Mouse (Mus musculus) heart, postnatal 14 days (tissue): ENCODE measurements around the gene Gpc6. TPM values are rescaled to one million over a fixed set of nuclear protein-coding genes. Genes with fewer than 3 reads are reported as not detected.

Experiments used
- DNase-seq, 2 experiments: peaks; one replicate each; pipeline ENCODE4 v3.0.0; 2021 to 2022
- intact Hi-C: fragments of 180-260 bp; cut with DNase I; formaldehyde crosslinking; loops from one replicate; pipeline ENCODE4 v1.15.1; 2025
- total RNA-seq, 2 experiments: library from RNA; stranded (reverse); gene quantifications; 2 replicates each; pipeline ENCODE4 v1.2.3; 2021

The Gpc6 gene
- total RNA-seq, 2 experiments from 2014 or later: 21.1 to 22.5 TPM

DNA sequence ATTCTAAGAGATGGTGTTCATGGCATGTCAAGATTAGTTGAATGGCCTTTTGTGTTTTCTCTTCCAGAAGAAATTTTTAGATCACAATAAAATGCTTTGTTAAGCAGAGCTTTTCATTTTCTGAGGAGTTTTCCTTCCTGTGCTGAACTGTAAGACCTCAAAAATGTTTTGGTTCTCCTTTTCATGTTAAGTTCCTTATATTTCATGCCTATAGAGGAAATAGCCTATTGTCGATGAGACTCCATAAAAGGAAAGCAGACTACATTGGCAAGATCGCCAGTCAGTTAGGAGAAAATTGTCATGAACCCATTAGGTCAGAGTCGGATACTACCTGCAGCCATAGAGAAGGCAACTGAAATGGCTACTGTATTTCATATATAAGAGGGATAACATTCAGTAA lies 278.8 kb downstream of the Gpc6 start:
- intact Hi-C loops: no loop called here
- no peak for DNase-seq

DNA sequence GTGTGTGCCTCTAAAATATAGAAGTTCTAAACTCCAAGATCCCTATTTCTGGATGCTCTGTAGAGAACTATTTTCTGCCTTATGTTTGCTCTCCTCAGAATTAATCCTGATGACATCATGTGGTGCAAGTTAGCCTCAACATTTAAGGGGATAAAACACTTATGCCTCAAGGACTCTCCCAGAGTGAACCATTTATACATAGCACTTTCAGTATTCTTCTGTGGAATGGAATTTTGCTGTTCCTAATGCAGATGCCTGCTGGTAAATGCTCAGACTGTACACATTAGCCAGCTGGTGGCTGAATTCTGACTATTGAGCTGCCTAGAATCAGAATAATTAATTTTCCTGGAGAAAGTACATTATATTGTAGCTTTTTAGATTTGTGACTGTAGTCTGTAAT lies 289.3 kb downstream of the Gpc6 start:
- intact Hi-C loops: no loop called here
- DNase-seq: no peak

DNA sequence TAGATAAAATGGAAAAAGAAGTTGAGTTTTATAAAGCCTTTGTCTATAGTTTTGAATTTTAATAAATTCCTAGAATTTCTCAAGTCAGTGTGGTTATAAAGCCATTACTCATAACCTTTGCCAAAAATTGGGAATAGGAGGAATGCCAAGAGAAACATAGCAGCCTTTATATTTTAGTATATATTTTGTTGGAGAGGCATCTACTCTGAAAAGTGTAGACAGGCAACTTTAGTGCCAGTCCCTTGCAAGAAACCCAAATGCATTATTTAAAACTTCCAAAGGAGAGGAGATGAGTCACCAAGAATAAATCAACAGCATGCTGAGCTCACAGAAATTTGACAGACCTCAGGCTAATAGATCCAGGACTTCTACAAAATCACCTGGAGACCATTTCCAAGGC lies 301.8 kb downstream of the Gpc6 start:
- DNase-seq: no peak
- intact Hi-C loops: no loop called here

DNA sequence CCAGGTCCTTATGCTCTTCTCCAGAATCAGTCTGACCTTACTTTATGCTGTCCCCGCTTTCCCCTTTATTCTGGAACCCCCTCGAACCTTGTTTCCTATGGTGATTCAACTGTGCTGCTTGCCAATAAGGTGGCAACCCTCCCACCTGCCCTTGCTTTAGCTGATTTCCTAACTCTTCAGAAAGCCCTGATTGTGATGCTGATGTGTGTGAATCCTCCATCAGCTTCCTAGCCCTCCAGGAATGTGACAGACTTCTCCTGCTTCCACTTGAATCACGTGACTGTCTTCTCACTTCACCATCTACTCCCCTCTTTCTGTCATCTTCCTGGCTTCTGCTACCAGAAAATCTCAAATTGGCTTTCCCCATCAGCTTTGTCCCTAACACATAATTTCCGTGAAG lies 305.4 kb downstream of the Gpc6 start:
- no peak for DNase-seq
- intact Hi-C loops: no loop called here

DNA sequence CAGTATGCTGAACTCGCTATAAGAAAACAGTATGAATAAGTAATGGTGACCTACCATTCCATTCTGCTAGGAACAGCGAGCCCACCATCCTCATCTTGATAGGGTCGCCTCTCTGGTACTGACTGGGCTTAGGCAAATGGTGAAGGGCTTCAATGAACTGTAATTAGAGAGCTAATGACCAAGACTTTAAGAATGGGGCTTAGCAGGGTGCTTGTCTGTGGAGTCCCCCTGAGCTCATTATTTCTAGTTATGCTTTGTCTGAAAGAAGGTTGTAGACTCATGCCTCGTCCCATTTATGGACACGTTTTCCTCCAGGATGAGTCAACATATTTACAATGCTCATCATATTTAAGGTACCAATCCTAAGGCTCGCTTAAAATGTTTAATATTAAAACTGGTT lies 313.1 kb downstream of the Gpc6 start:
- DNase-seq: no peak
- intact Hi-C loops: no loop called here

DNA sequence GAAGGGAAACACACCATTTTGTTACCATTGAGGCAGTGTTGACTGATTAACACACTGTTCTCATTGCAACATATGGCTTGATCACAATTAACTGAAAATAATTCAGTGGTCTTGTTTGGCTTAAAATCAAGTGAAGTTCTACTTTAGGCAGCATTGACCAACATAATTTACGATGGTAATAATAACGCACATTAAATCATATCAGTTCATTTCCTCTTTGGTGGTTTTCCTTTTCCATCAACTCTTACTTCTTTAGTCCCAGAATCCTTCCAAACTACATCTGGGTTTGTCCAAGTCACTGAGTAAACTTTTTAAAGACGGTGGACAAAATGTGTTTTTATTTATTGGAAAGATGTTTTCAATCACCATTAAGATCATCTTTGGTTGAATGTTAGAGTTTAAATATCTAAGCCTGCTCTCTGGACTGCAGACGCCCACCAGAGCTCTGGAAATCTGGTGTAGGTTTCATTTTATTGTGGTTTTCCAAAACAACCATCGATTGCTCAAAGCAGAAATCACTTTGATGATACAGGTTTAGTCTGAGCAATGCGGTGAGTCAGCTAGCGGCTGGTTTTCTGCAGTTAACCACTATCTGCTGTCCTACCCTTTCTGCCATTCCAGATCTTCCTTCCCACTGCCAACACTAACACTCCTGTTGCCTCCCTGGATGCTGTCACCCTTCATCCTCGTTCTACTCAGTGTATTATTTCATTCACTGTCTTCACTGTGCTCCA lies 314.7 kb downstream of the Gpc6 start:
- intact Hi-C loops: no loop called here
- DNase-seq: no peak

DNA sequence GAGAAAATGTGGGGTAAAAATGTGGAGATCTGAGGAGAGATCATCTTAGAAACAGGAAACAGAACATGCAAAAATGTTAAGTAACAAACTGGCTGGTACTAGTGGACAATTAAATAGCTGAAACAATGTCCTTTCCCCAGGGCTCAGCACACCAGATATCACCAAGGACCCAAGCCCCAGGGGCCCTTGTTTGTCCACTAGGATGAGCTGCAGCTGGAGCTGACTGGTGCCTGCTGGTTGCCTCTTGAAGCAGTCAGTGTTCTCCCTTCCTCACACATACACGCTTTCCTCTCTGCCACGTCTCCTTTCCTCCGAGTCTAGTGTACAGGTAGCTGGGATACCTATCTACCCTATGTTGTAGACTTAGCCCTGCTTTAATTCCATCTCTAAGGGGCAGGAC lies 320.5 kb downstream of the Gpc6 start:
- peak; percentile 3 to 5 for DNase-seq
- intact Hi-C loops: no loop called here

DNA sequence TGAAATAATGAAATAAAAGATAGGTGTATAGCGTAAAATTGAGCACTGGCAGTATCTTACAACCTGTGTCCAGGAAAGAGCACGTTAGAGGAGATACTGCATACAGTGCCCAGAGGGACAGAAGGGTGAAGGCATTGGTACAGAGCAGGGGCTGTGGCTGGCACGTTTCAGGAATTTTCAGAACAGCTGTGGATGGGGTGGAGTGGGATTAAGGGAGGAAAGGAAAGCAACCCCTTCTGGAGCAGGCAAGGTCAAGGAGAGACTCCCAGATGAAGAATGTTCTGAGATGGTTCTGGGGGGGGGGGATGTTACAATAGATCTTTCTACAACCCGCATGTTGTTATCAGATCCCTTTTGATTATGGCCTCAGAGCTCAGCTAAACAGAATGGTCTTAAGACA lies 331.1 kb downstream of the Gpc6 start:
- no peak for DNase-seq
- intact Hi-C loops: no loop called here

DNA sequence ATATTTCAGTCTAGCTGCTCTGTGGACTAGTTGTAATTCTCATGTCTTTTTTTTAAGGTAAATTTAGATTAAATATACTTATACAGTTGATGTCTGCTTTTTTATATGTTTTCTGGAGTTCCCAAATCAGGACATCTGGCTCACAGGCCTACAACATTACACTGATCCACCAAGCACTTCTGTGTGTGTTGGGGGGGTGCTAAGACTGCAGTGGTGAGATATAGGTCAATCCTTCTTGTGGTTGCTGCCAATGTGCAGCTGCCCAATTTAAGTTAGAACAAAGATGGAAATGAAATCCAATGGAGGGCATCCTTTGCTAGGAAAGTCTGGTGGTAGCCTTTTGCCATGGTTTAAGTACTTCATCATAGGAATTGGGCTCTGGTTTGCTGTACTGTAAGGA lies 340.5 kb downstream of the Gpc6 start:
- intact Hi-C loops: no loop called here
- DNase-seq: no peak

DNA sequence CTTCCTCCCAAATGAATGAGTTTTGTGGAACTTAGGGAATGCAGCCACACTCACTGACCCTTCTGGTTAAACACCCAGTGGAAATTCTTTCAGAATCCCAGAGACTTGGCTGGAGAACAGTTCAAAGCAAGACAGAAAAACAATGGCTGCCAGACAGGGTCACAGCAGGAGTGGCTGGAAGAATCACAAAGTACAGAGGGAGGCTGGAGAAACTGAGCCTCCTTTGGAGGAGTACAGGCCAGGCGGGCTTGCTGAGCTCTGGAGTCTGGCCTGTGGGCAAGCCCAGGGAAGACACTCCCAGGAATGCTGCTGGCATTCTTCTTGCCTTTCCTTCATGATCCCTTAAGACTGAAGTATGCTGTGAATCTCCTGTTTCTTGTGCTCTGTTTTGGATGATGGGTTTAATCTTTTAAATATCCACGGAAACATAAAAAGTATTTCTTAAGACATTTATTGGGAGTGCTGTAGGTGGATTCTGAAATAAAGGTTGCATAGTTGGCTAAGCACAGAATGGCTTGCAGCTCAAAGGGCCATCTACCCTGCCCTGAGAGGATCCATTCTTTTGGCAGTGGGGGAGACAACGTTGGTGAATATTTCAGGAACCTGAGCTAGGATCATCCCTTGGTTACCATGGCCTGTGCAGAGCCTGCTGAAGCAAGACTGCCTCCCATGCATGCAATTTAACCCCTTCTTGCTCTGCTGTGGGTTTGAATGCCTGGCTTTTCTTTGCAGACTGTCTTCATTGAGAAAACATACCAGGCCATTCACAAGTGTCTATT lies 342.9 kb downstream of the Gpc6 start:
- intact Hi-C loops: no loop called here
- no peak for DNase-seq

DNA sequence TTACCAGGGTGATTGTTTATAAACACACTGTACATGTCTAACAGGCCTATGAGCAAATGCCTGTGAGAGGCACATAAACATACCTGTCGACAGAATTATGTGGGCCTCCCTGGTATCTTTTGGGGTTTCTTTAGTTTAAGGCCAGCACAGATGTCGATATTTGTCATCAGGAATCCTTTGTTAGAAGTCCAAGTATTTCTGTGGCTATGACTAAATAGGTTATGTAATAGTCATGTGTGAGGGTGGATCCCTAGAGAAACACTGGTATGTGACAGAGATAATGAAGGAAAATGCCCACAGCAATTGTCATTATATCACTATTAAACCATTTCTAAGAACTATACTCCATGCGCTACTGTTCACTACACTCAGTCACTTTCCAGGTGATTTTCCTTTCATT lies 358.5 kb downstream of the Gpc6 start:
- intact Hi-C loops: no loop called here
- no peak for DNase-seq

DNA sequence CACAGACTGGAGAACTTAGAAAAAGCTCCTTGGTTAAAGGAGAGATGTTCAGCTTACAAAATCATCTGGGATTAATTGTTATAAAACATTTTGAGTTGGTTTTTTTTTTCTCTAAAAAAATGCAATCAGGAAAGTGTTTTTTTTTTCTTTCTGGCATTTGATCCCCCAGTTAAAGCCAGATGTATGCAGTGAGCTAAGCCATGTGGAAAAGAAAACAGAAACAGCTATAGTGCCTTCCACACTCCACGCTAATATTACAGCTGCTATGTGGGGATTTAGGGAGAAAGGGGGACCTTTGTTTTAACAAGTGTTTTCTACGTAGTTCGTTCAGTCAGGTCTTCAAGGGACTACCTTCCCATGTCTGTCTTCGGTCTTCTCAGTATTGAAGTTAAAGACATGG lies 368.6 kb downstream of the Gpc6 start:
- intact Hi-C loops: no loop called here
- DNase-seq: no peak

DNA sequence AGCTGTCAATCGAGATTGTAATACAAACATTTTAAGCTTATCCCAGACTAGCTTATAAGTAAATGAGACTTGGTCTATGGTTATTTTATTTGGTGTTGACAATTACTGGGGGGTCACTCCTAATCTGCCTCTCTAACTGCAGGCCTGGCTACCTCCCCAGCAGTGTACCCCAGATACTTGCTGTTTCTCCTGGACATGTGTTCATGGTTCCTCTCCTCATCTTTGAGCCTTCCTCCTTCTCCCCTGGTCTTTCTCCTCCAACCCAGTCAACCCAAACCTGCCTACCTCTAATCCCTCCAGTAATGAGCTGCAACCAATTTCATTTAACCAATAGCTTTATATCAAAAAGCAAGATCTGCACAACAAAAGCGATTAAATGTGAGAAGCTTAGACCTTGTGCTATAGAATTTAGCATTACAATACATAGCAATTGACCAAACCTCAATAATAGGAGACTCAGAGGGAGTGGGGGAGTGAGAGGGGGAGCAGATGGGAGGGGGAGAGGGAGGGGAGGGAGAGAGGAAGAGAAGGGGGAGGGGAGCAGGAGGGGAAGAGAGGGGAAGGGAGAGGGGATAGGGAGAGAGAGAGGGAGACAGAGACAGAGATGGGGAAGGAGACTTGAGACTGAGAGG lies 371.2 kb downstream of the Gpc6 start:
- no peak for DNase-seq
- intact Hi-C loops: no loop called here

DNA sequence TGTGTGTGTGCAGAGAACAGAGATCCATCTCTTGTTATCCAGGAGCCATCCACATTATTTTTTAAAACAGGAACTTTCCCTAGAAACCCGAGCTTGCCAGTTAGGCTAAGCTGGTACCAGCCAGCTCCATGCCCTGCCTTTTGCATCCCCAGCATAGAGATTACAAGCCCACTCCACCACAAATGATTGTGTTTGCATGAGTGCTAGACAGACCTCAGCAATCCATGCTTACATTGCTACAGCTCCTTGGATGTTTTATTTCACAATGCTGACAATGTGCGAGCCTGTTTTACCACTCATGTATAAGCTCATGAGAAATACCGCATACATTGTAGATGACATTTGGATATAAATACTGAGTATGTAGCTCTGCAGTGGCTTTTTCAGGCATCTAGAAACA lies 375.9 kb downstream of the Gpc6 start:
- intact Hi-C loops: no loop called here

DNA sequence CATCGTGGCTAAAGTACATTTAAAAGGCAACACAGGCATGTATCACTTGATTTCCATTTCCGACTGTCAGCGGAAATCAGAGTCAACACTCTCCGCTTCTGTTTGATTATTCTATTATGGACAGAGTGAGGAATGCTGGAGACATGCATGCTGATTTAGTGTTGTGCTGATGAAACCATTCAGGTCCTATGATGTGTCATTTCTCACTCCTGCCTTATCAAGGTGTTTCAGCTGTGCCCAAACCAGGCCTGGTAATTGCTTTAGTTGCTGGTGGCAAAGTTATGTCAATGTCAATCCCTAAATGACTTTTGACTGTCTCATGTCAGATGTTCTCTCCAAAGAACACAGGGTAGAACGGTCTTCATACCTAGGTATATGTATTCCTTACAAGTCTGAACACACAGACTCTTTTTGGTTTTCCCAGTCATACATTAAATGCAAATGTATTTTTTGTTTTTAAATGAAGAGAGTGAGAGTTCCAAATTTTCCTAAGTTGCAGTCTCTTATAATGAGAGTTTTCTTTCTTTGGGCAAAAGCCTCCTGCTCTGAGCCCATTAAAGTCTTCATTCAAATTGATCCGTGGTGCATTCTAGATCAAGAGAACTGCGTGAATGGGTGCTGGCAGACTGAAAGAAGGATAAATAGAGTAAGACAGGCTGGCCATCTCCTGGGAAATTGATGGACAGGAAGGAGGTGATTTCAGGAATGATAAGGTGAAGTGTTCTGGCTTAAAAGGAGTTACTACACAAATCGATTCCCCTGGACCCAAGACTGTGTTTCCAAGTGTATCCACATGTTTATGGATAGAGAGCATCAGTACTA lies 379.0 kb downstream of the Gpc6 start:
- DNase-seq: no peak
- intact Hi-C loops: no loop called here

More for the DNA sequence above, 375.9 kb downstream of the Gpc6 start:
- DNase-seq: no peak

DNA sequence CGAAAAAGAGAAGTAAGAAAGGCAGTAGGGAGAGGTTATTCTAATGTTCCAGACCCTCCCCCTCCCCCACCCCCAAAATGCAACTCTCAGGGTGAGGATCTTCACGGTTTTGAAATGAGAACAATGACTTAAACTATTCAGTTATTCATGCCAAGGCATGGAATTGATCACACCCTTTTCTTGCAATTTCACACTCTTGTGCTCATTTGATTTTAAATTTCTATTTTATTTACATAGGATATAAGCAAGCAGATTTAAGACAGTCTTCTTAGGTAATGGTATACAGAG lies 379.6 kb downstream of the Gpc6 start:
- DNase-seq: no peak
- intact Hi-C loops: no loop called here

DNA sequence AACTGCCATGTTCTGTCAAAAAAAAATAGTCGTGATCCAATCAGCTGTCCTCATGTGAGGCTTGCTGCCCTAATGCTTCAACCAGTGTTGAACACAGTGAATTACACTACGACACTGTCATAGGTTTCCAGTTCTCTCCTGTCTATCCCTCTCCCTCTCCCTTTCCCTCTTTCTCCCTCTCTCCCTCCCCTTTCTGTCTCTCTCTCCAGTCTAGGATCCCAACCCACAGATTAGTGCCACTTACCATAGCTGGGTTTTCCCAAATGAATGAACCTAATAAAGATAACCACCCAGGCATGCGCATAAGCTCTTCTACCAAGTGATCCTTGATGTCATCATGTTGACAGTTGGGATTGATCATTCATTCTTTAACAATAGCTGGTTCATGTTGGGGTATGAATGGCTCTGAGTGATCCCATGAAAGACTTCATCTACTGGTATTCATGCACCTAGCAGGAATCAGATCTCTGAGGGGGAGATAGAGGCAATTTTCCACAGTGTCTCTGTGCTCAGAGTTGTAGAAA lies 384.9 kb downstream of the Gpc6 start:
- no peak for DNase-seq
- intact Hi-C loops: no loop called here

DNA sequence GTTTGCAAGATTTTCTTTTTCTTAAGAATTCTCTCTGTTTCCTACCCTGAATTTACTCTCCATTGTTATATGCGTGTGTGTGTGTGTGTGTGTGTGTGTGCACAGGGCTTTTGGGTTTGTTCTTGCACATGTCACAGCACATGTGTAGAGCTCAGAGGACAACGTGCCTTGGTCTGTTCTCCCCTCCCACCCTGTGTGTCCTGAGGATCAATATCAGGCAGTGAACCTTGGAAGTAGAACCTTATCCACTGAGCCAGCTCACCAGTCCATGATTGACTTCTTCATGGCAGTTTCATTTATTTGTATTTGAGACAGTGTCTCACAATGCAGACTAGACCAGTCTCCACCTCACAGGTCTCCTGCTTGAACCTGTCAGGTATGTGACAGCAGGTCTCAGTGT lies 399.1 kb downstream of the Gpc6 start:
- no peak for DNase-seq
- intact Hi-C loops: no loop called here

DNA sequence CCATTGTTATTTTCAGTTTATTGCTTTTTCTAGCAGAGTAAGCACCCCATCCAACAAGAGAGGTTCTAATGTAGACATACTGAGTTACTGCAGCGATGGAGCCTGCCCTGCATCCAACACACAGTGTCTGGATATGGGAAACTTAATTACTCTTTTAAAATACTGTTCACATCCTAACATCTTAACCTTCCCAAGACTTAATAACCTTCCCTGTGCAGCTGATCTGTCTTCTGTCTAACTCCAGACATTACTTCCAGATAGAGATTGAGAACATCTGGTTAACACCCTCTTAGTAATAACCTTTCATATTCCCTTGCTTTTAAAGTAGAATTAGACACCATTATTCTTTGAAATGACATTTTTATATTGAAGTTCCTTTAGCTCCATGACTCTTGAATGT lies 407.1 kb downstream of the Gpc6 start:
- DNase-seq: no peak
- intact Hi-C loops: no loop called here

DNA sequence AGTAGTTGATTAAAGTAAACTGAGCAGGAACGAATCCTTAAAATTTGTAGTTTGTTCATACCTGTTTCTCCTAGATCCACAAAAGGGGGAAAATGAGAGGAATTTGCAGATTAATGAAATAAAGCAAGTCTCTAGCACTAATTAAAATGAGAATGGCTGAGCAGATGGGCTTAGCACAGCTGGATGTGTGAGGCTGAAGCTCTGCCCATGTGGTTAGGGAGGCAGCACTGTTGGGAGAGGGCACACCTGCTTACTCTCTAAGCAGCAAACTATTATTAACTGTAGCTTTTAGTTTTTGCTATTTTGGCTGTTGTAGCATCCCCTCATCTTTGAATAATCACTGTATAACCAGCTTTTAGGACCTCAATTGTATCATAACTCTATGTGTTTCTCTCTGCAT lies 412.2 kb downstream of the Gpc6 start:
- no peak for DNase-seq
- intact Hi-C loops: no loop called here

DNA sequence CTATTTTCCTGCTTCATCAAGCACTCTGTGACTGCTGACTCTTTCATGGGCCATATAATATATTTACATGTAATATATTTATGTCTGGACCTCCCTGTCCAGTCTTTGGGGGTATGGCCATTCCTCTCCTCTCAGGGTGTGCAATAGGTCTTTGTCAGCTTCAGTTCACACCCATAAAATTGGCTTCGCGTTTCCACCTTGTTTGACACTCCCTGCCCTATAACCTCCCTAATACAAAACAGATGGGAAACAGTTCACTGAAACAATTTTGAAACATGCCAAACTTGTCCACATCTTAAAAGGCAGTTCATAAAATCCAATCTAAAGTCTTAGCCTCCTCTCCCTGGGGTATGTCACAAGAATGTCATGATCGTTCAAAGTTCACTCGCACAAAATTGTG lies 415.4 kb downstream of the Gpc6 start:
- intact Hi-C loops: no loop called here
- DNase-seq: no peak
